Mouse (Mus musculus) ES-Bruce4 (cell line): ENCODE measurements at regions not wholly inside any gene's neighbourhood (a gene's known extent, or its start where the extent isn't known, plus 50 kb on each side); places are given as distances from the start of the nearest gene placed in this dataset.

ENCODE experiments used
- CTCF ChIP-seq: IDR thresholded peaks from one replicate; pipeline ENCODE4 v1.8.1; 2011; ENCODE audit warnings: low read depth, low read length
- EP300 ChIP-seq: IDR thresholded peaks from 2 replicates; pipeline ENCODE4 v1.6.1; 2011; ENCODE audit warnings: low read depth, low read length; ENCODE audit not compliant: insufficient read depth

DNA sequence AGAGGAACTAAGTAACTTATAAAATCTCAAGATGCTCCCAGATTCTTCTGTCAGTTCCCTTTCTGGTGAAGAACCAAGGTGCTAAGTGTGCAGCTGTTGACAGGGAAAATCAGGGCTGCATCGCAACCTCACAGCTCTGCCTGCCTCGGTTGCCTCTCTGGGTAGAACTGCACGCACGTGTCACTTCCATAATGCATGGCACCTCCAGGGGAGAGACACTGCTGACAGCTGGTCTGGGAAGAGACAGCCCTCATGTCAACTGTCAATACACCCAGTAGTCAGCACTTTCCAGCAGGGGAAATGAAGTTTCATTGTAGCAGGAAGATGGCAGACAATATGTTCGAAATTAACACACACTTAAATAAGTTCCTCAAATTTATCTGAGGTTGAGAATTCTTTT lies 376.2 kb upstream of the Nrp1 start:
- TF ChIP-seq CTCF (no peak), EP300 (no peak)
